Mouse (Mus musculus) gastrocnemius, adult 18-20 months (tissue): ENCODE measurements at regions not wholly inside any gene's neighbourhood (a gene's known extent, or its start where the extent isn't known, plus 50 kb on each side); places are given as distances from the start of the nearest gene placed in this dataset.

ENCODE experiments used
- DNase-seq: peaks from one replicate; pipeline ENCODE4 v3.0.0; 2021; ENCODE audit warnings: low spot score

DNA sequence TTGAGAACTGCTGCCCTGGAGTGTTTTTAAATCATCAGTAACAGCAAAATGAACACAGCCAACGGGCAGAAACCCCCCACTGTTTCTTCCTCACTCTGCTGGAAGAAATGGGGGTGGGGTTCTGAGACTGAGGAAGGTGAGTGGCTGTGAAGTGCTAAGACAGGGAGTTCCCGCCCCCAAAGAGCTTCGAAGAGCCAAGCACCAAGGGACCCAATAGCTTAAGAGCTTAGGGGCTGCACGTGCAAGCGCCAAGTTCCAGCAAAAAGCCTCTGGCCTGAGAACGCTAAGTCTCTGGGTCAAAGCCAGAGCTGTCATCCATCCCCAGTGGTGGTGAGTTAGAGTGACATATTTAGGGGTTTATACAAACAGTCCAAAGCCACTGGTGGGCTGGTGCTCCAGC lies 55.1 kb upstream of the Pcbd1 start:
- no peak for DNase-seq

DNA sequence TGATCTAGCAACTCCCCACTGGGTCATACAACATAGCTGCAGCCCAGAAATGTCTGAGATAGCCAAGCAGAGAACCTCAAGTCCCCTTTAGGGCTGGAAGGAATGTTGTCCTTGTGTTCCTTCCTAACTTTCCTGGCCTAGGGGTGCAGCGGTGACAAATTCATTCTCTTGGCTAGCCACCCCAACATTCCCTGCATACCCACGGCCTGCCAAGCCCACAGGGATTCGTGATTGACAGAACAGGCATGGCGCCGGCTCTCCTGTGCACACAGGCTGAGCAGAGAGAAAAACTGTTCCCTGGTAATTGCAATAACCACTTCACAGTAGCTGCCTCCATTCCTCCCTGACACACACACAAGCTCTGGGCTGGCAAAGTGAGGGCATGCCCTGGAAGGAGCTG lies 60.5 kb upstream of the Pcbd1 start:
- peak; percentile 6 for DNase-seq

DNA sequence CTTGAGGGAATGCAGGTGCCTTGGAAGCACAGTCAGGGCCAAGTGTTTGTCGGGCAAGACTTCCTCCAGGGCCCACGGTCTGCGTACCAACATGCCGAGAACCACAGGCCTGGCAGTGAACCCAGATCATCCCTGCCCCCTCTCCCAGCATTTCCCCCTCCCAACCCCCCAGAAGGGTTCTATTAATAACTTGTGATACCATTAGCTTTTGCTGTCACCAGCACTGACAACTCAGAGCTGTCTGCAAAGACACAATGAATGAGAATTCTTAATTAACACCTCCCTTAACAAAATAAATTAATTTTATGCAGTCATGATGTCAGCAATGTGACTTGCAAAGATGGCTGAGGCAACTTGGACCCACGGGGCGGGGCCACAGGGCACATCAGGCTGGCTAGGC lies 61.9 kb upstream of the Pcbd1 start:
- no peak for DNase-seq

DNA sequence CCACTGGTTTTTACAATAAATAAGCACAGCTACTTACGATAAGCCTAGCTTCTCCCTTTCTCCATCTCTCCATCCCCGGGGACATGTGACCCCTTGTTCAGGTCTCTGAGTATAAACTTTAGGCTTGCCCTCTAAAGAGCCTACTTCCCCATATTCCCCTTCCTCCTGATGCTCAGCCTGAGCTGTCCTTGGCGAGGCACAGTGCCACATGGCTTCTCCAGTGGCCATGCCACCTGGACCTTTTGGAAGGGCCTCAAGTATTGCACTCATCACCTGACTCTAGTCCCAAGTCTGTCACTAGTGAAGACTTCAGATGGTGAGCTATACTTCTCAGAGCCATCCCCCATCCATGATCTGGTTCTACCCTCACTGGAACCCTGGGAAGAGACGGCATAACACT lies 64.1 kb upstream of the Pcbd1 start:
- no peak for DNase-seq

DNA sequence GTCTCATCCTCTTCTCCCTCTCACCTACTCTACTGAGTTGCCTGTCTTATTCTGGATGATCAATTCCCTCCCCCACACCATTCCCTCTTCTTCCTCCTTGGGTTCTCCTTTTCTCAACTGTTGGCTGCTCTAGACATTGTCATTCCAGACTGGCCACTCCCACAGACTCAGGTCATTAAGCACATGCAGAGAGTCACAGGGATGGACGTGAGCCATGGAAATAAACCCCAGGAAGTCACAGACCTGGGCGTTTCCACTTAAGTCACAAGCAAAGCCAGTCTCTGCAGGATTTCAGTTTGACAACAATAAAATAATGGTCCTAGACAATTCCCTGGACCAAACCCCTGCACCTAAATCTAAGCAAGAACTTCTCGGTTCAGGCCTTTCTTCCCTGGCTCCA lies 65.0 kb upstream of the Pcbd1 start:
- no peak for DNase-seq

DNA sequence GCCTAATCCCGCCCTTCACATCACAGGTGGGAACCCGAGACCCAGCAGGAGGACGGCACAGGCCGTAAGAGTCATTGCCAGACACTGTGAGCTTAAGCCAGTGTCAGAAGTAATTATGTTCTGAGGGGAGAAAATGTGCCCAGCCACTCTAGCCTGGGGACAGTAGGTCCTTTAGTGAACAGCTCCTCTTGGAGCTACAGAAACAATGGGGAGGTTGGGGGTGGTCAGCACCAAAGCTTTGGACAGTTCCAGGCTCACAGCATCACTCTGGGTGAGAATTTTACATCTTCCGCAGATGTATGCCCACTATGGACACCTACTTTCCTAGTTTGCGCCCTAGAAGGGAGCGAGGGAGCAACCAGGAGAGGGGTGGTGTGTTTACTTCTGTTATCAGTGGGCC lies 65.7 kb upstream of the Pcbd1 start:
- no peak for DNase-seq

DNA sequence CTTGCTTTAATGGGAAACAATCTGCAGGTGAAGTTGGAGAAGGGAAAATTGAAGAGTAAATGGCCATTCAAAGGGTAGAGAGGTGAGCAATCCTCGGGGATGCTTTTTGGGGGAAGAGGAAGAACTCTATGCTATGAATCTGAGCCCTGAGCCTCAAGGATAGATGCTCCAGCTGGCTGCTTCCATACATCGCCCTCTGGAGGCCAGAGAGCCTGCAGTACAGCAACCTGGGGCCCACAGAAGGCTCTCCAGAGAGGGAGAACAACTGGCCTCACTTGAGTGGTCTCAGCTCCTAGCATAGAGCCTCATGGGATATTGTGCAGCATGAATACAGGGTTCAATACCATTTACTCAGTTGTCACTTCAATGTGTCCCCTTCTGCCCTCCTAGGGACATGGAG lies 69.6 kb upstream of the Pcbd1 start:
- DNase-seq, result no peak

DNA sequence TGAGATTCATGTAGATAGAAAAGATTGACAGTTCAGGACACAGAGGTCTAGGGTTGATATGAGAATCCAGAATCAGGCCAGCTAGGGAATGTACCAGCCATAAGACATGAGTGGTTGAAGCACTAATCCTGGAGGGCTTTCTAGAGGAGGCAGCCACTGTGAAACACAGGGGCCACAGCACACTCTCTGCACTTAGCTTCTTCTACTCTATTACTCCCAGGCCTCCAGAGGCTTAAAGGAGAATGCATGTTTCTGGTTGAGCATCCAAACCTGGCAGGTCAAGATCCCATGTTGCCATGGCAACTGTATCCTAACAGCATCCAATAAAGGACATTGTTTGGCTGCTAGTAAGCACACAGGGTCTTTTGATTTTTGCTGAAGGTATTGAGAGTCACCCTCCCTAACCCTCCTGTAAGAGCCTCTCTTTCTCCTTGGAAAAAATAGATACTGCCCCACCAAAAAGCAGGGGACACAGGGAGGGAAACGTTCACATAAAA lies 76.9 kb upstream of the Pcbd1 start:
- DNase-seq, result no peak

DNA sequence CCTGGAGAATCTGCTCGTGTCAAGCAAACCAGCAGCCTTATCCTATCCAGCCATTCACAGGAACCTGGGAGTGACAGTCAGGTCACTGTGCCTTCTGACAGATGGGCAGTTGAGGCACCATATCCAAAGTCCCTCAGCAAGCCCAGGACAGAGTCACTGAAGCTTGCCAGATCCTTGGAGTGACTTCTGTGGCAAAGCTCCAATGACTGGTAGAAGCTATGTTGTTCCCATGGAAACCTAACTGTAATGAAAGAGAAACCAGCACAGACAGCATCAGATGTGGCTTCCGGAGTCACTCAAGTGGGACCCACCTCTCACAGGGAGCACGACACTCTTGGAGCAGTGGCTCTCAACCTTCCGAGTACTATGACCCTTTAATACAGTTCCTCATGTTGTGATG lies 78.4 kb upstream of the Pcbd1 start:
- no peak for DNase-seq

DNA sequence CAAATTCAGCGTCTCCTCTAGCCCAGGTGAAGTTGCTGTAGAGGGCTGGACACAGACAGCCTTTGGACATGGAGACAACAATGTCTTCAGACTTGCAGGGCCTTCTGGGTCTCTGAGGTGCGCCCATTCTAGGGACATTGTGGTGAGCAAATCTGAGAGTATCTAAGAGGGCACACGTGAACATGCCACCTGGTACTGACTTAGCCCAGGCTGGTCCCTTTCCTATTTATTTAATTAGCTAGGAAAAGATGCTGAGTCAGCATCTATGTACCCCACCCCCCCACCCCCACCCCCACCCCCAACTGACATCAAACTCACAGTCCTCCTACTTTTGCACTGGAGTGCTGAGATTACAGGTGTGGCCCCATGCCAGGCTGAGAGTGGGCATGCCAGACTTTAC lies 81.7 kb upstream of the Pcbd1 start:
- DNase-seq, result no peak

DNA sequence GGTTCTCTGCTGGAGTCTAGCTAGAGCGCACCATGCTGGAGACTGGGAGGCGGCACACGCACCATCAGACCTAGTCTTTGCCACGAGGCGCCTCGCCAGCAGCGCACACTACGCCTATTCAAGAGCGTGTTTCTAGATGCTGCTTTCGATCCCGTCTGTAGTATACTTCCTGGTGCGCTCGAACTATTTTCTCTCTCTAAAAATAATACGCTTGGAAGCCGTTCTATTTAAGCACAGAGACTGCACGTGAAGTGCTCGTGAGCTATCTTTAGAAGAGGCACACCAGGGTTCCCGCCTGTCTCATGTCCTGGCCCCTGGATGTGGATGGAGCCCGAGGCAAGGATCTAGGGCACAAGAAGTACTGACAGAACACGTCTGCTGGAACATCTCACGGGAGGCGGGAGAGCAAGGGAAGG lies 87.4 kb upstream of the Pcbd1 start:
- DNase-seq, result no peak

DNA sequence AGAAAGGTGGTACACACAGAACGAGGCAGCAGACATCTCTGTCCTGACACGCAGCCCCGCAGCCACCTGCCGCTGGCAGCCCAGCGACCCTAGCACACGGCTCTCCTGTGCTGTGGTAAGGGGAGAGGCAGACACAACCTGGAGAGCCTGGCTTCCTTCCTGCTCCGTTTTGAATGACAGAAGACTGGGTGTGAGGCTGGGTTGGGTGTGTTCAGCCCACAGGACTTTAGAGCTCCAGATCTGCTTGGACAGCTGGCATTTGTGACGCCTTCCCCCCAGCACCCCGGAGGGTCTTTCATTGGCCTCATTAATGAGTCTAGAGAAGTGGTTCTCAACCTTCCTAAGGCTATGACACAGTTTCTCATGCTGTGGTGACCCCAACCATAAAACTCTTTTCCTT lies 91.7 kb upstream of the Pcbd1 start:
- no peak for DNase-seq

DNA sequence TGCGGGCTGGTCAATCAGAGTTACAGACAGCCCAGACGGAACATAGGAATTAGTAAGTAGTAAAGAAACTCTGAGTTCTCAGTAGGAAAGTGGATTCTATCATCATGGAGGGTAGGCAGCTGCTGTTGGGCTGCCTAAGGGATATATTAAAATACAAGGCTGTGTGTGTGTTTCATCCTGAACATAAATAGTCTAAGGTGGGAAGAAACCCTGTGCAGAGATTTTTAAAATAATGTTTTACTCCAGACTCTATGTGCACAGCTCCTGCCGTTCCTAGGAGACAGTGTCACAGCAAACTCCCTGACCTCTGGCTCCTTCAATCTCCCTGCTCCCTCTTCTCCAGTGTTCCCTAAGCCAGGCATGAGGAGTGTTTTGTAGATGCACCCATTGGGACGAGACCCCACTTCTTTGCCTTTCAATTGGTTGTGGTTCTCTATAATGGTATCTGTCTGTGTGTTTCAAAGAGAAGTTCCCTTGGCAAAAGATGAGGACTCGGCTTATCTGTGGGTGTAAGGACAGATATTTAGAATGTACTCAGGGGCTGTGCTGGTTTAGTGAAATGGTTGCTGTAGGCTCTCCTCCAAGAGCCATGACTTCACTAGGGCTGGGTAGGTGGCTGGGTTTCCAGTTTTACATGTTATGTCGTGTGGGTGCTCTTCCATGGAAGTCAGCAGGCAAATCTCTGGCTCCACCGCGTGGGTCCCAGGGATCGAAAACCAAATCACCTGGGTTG lies 93.1 kb upstream of the Pcbd1 start:
- DNase-seq, result no peak

DNA sequence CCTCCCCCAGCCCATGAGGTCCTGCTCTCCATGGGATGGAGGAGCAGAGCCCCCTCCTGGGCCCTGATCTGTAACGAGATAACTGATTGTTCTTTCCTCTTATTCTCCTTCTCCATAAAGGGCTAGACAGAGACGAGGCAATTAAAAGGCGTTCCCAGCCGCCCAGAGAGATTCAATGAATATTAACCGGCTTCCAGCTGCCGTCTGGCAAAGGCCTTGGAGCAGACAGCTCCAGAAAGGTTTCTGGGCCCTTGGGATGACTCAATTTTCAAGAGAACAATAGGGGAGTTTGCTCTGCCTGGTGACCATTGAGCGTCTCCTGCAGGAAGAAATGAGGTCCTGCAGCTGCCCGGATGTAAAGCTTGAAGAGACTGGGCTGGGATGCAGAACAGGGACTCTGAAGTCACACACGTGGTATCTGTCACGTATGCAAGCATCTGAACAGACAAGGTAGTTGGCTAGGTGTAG lies 104.0 kb upstream of the Pcbd1 start:
- peak; percentile 3 for DNase-seq

DNA sequence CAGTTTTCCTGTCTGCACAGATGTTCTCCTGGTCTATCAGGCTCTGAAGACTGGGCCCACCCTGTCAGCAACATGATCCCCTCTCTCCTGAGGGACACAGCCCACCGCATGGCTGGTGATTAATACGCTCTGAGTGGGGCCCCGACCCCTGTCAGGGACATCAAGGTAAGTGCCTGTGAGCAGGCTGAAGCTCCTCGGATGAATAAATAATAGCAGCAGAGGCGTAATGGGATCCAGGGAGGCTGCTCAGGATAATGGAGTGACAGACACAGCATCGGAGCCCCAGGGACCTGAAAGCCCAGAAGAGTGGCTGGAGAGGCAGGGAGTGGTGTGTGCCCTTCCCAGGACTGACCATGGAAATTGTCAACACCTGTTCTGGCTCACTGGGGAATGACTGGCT lies 107.4 kb upstream of the Pcbd1 start:
- no peak for DNase-seq

DNA sequence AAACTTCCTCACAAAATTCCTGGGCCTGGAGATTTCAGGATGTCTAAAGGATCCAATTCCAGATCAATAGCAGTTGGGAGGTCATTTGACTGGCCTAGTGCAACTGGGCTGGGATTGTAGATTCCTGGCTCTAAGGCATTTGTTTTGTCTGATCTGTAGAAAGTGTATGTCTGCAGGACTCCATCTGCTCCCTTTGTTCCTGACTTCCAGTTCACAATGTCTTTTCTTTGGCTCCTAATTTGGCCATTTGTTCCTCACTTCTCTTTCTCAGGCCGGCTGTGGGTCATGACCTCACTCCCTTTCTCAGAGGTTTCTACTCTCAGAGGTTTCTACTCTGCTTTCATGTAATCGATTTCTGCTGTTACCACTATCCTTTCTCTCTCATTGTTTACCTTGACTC lies 115.5 kb upstream of the Pcbd1 start:
- no peak for DNase-seq

DNA sequence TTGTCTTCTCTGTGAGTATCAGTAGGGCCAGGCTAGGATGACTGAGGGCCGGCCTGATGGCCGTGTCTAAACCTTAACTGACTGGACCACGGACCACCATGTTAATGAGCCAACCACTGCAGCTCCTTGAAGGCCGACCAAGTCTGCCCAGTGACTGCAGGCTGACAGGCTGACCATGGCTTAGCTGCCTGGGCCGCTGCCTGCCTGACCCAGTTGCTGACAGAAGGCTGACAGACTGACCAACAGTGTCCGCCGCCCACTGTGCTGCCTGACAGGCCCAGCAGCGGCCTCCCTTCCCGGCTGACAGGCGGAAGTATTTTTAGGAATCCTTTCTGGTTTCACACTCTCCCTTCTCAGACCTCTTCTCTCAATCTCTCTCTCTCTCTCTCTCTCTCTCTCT lies 124.3 kb upstream of the Pcbd1 start:
- no peak for DNase-seq

DNA sequence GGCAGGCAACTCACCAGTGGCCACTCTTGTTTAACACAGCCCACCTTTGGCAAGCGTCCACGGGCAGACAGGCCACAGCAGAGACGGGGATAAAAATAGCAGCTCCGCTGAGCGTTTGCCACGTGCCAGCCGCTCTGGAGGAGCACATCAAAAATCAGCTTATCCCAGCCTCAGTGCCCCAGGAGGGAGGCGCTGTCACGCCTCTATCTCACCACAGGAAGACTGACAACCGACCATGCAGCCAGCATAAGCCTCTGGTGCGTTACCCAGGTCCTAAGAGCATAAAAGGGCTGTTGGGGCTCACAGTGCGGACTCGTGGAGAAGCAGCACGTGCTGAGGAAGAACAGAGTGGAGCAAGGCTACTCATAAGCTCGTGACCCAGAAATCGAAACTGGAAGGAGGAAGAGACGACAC lies 126.4 kb upstream of the Unc5b start:
- no peak for DNase-seq

DNA sequence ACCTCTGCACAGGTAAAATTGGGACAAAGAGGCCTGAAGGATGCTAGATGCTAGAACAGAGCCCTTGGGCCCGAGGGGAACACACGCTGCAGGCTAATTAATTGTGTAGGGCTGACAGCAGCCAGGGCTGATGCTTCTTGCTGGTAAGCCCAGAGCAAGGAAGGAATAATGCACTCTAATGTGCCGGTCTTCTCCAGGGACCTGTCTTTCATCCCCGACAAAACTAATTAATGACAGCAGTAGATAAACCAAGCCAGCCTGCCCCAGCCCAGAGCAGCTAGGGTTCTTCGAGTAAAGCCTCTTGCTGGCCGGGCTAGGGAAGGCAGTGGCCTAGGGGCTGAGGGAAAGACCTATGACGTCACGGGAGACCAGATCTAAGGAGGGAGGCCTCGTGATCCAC lies 124.1 kb upstream of the Unc5b start:
- DNase-seq, result no peak

DNA sequence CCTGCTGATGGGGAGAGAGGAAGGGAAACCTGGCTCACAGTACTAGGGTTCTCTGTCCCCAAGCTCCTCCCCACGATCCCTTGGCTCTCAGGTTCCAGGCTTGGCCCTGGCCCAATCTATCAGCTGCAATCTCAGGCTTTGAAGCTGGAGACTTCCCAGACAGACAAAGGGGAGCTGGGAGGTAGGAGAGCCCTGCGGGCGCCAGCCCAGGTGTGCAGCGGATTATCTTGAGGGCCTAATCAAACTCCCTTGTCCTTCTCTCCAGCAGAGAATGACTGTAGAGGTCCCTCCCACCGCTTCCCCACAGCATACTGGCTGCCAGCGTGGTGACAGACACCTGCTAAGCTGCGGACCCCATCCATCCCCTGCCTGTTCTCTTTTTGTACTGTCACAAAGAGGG lies 121.1 kb upstream of the Unc5b start:
- DNase-seq, result no peak

DNA sequence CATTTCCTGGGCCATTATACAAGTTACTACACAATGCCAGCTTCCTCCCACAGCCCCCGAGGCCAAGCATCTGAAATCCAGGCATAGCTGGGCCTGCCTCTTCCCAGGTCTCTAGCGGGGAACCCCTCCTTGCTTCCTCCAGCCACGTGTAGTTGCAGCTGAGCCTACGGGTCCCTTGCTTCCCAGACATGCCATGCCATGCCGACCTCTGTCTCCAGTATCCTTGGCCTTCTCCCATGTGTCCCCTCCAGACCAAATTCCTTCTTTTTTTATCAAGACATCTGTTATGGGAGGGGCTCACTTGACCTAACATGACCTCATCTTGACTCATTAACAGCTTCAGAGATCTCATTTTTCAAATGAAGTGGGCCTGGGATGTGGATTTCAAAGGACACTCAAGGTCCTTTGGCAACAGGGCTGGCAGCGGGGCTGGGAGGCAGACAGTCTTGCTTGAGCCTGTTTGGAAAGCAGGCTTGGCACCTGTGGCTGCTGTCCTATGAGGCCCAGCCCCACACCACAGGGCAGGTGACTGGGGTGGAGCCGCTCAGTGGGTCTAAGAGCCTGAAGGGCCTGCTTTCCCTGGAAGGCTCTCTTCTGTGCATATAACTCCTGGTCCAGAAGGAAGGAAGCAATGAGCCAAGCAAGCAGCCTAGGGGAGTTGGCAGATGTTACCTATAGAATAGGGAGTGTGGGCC lies 117.7 kb upstream of the Unc5b start:
- no peak for DNase-seq

DNA sequence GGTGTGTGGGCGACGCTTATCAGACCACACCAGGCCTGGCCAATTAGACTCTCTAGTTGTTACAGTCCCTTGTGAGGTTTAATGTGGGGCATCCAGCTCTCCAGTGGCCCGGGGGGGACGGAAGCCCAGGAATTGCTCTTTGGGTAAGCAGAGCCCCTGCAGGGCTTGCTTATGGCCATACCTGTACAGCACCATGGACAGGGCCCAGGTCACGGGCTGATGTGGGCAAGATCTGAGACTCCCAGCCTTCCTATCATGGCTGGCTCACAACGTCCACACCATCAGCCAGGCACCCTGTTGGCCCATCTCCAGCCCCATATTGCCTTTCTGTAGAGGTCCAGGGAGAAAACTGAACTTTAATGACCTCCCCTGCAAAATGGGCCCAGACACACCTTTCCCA lies 111.7 kb upstream of the Unc5b start:
- no peak for DNase-seq

DNA sequence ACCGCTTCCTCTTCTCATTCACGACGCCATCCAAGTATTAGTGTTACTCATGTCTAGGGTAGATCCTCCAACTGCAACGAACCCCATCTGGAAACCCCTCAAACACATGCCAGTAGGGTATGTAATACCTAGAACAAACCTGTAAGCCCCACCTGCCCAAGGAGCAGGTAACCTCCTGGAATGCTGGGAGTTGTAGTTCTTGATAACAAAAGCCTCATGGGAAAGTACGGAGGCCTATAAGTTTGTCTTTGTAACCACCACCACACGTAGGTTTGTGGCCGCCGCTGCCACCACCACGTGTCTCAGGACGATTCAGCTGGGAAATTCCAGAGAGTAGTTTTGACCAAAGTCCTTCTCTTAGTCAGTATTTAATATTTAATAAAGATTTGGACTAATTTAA lies 107.4 kb upstream of the Unc5b start:
- DNase-seq, result no peak
